Mouse (Mus musculus) heart, postnatal 10 days (tissue): ENCODE measurements at regions not wholly inside any gene's neighbourhood (a gene's known extent, or its start where the extent isn't known, plus 50 kb on each side); places are given as distances from the start of the nearest gene placed in this dataset.
"Not testable (repeated sequence)": the region's sequence is repeated elsewhere in the genome, so short reads cannot be mapped to it uniquely, and the experiment has no call there.

Experiments
- DNase-seq, 2 experiments: peaks; one replicate each; pipeline ENCODE4 v3.0.0; 2021
- intact Hi-C: fragments of 180-260 bp; cut with DNase I; formaldehyde crosslinking; loops from one replicate; pipeline ENCODE4 v1.15.1; 2025

DNA sequence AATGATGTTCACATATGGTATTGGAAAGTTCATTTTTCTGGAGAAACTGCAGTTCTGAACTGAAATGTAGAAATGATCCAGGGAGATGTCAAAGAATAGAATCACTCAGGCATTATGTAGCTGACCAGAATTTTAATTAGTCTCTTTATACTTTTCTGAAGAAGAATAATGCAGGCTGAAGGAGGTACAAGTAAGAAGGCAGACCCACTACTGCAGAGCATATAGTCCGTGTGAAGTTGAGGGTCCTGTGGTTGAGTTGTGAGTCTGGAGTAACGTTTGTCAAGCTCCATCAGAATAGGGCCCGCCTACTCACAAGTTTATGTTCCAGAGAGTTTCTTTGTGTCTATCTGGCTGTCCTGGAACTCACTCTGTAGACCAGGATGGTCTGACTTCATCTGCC is 575.8 kb upstream of the Cobl start:
- intact Hi-C loops: no loop called here
- no peak for DNase-seq

DNA sequence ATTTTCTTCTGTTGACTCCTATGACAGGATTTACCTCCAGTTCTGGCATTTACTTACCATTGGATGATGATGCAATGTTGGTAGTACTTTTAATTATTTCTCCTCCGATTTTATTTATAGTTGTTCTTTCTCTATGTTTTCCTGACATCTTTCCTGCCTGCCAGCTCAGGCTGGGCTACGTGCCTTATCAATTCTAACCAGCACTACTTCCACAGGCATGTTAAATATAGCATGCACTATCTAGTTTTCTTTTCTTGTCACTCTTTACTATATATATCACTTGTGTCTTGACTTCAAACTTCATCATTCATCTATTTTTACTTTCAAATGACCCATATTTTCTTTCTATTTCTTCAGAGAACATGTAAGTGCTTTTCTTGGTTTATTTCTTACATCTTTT is 567.7 kb upstream of the Cobl start:
- intact Hi-C loops: no loop called here
- DNase-seq: peak in 1 of 2 experiments; percentile 27

DNA sequence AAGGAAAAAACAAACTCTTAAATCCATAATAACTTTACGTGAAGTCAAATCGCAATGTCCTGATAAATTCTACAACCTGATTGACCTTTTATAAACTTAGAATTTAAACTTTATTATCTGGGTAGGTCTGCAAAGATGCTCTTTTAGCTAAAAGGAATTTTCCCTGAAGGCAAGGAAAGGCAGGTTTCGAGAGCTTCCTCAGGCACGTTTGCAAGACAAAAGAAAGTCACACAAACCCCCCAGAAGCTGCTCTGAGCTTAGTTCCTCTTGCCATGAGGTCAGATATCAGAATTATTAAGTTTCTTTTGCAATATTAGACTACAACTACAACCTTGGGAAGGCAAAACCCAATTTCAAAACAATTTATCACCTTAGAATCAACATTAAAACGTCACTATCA is 544.1 kb upstream of the Cobl start:
- DNase-seq, intact Hi-C loops: not testable (repeated sequence)

DNA sequence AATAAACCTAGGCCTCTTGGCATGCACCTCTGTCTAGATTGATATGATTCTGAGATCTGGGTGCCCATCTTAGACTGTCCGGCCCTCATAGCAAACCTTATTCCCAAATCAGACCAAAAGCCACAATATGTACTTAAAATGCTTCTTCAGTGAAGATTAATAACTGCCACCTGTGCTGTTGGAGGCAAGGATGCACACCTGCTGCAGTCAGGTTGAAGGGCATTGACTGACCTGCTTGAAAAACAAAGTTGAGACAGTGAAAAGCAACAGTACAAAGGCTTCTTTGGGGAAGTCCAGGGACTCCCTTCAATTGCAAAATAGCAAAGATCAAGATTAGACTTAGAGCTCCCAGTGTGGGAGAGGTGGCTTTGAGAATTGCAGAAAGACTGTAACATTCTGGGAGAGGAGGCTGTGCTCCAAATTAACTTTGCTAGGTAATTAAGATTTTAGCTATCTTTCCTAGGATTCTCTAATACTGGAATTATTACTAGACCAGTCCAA is 541.8 kb upstream of the Cobl start:
- intact Hi-C loops, DNase-seq: not testable (repeated sequence)

DNA sequence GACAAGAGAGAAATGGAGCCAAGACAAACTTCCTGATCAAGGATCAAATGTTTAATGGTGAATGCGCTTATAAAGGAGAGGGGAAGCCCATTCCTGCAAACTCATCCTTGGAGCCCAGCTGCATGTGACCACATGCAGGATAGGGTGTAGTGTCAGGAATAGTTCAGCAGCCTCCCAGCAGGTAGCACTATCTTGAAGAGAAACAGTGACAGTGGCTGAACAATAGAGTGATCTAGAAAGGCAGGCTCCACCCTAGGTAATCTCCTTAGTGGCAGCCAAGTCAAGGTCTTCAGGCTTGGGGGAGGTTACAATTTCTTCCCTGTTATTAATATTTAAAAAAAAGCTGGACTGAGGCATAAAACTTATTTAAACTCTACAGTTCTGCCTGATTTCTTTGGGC is 540.5 kb upstream of the Cobl start:
- DNase-seq: no peak
- intact Hi-C loops: no loop called here

- intact Hi-C loops: no loop called here
- DNase-seq: no peak
These were observed 534.5 kb upstream of the Cobl start for GRCm38 (mm10) chr11:12999279-12999678.
